Mouse (Mus musculus) MEL (cell line): ENCODE measurements around the gene Grip1.

Experiments
- EP300 ChIP-seq, 2 experiments: IDR thresholded peaks; 2 replicates each; pipeline ENCODE4 v1.6.1; 2011; ENCODE audit warnings: improper control_type of control experiment in 2 of 2, low read length in 2 of 2, low read depth in 1 of 2, mild to moderate bottlenecking in 1 of 2
- POLR2A ChIP-seq, 2 experiments: IDR thresholded peaks; 2 replicates each; pipeline ENCODE4 v1.6.1; 2011 to 2012; ENCODE audit warnings: low read length in 2 of 2, mild to moderate bottlenecking in 2 of 2, control low read depth in 1 of 2, improper control_type of control experiment in 1 of 2, low read depth in 1 of 2, moderate library complexity in 1 of 2; ENCODE audit not compliant: control insufficient read depth in 1 of 2, insufficient read depth in 1 of 2, poor library complexity in 1 of 2

DNA sequence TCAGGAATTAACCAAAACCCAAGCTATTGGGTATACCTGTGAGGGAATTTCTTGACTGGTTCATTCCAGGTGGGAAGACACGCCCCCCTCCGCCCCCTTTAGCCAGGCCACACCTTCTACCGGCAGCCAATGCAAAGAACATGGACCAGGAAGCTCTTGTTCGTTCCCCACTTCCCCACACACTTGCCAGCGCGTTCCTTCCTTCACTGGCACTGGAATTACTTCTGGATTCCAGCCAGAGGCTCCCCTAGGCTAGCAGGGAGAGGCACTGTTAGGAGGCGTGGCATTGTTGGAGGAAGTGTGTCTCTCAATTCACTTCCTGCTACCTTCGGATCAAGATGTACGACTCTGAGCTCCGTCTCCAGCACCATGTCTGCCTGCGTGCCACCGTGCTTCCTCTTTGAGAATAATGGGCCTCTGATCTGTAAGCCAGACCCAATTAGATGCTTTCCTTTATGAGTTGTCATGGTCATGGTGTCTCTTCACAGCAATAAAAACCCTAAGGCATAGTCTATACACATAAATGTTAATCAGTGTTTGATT is 682.5 kb downstream of the Grip1 start:
- TF ChIP-seq EP300 (IDR thresholded peaks at IDR 0.05; ENCODE audit: low read depth in 1 of 2, low read length in 2 of 2) (no peak), POLR2A (IDR thresholded peaks at IDR 0.05; ENCODE audit: control insufficient read depth in 1 of 2, insufficient read depth in 1 of 2, low read depth in 1 of 2, low read length in 2 of 2, poor library complexity in 1 of 2) (no peak)
